Mouse (Mus musculus): ENCODE measurements around the gene Zfp217. TPM values are rescaled to one million over a fixed set of nuclear protein-coding genes. Genes with fewer than 3 reads are reported as not detected.

Zfp217 gene
- total RNA-seq, 2 experiments from 2014 or later, result 3.0 to 3.8 TPM

- H3K4me3 ChIP-seq, result no peak overlapping the region
Observed at GRCm38 (mm10) chr2:170126266-170126665, 21.6 kb downstream of the Zfp217 start.

GRCm38 (mm10) chr2:170122197-170122596 is 25.7 kb downstream of the Zfp217 start:
- TF ChIP-seq CTCF (conservative IDR thresholded peaks at IDR 0.05), result no peak
- DNase-seq (ENCODE audit: low spot score in 2 of 2), result no peak
- no peak overlapping the region for H3K4me3 ChIP-seq
- no peak overlapping the region for H3K27ac ChIP-seq

More at GRCm38 (mm10) chr2:170126266-170126665, 21.6 kb downstream of the Zfp217 start:
- TF ChIP-seq CTCF (conservative IDR thresholded peaks at IDR 0.05), result no peak
- DNase-seq (ENCODE audit: low spot score in 2 of 2), result no peak
- H3K27ac ChIP-seq, result no peak overlapping the region

- H3K4me3 ChIP-seq, result no peak overlapping the region
- TF ChIP-seq CTCF (conservative IDR thresholded peaks at IDR 0.05), result no peak
- no peak overlapping the region for H3K27ac ChIP-seq
- DNase-seq (ENCODE audit: low spot score in 2 of 2), result no peak
Observed at GRCm38 (mm10) chr2:170120139-170121027, 27.5 kb downstream of the Zfp217 start.

GRCm38 (mm10) chr2:170116704-170117281 is 31.1 kb downstream of the Zfp217 start:
- no peak overlapping the region for H3K4me3 ChIP-seq
- H3K27ac ChIP-seq, result peak overlapping the region; percentile 64
- TF ChIP-seq CTCF (conservative IDR thresholded peaks at IDR 0.05), result peak; percentile 91
- DNase-seq (ENCODE audit: low spot score in 2 of 2), result peak; percentile 83 to 86

GRCm38 (mm10) chr2:170110306-170110705 is 37.6 kb downstream of the Zfp217 start:
- no peak for TF ChIP-seq CTCF (conservative IDR thresholded peaks at IDR 0.05)
- Histone ChIP-seq H3K4me3 (no peak overlapping the region), H3K27ac (no peak overlapping the region)
- DNase-seq (ENCODE audit: low spot score in 2 of 2), result no peak

- no peak overlapping the region for H3K27ac ChIP-seq
- no peak for DNase-seq (ENCODE audit: low spot score in 2 of 2)
- no peak overlapping the region for H3K4me3 ChIP-seq
- no peak for TF ChIP-seq CTCF (conservative IDR thresholded peaks at IDR 0.05)
Observed at GRCm38 (mm10) chr2:170109528-170109927, 38.4 kb downstream of the Zfp217 start.

- TF ChIP-seq CTCF (conservative IDR thresholded peaks at IDR 0.05), result no peak
- no peak for DNase-seq (ENCODE audit: low spot score in 2 of 2)
- no peak overlapping the region for H3K27ac ChIP-seq
- H3K4me3 ChIP-seq, result no peak overlapping the region
Observed at GRCm38 (mm10) chr2:170107791-170108190, 40.1 kb downstream of the Zfp217 start.

GRCm38 (mm10) chr2:170106000-170106399 is 41.9 kb downstream of the Zfp217 start:
- TF ChIP-seq CTCF (conservative IDR thresholded peaks at IDR 0.05), result no peak
- H3K27ac ChIP-seq, result no peak overlapping the region
- H3K4me3 ChIP-seq, result no peak overlapping the region
- no peak for DNase-seq (ENCODE audit: low spot score in 2 of 2)

GRCm38 (mm10) chr2:170104396-170104795 is 43.5 kb downstream of the Zfp217 start:
- DNase-seq (ENCODE audit: low spot score in 2 of 2), result no peak

GRCm38 (mm10) chr2:170103852-170104251 is 44.1 kb downstream of the Zfp217 start:
- no peak overlapping the region for H3K27ac ChIP-seq
- TF ChIP-seq CTCF (conservative IDR thresholded peaks at IDR 0.05), result peak; percentile 89
- no peak overlapping the region for H3K4me3 ChIP-seq
- peak; percentile 43 to 63 for DNase-seq (ENCODE audit: low spot score in 2 of 2)

More at GRCm38 (mm10) chr2:170104396-170104795, 43.5 kb downstream of the Zfp217 start:
- TF ChIP-seq CTCF (conservative IDR thresholded peaks at IDR 0.05), result no peak
- Histone ChIP-seq H3K4me3 (no peak overlapping the region), H3K27ac (no peak overlapping the region)

- Histone ChIP-seq H3K4me3 (no peak overlapping the region), H3K27ac (no peak overlapping the region)
- no peak for DNase-seq (ENCODE audit: low spot score in 2 of 2)
- no peak for TF ChIP-seq CTCF (conservative IDR thresholded peaks at IDR 0.05)
Observed at GRCm38 (mm10) chr2:170103341-170103740, 44.6 kb downstream of the Zfp217 start.

- TF ChIP-seq CTCF (conservative IDR thresholded peaks at IDR 0.05), result peak; percentile 34
- no peak overlapping the region for H3K4me3 ChIP-seq
- H3K27ac ChIP-seq, result no peak overlapping the region
- DNase-seq (ENCODE audit: low spot score in 2 of 2), result no peak
Observed at GRCm38 (mm10) chr2:170101932-170102331, 46.0 kb downstream of the Zfp217 start.

- no peak overlapping the region for H3K4me3 ChIP-seq
- H3K27ac ChIP-seq, result no peak overlapping the region
- peak; percentile 94 for TF ChIP-seq CTCF (conservative IDR thresholded peaks at IDR 0.05)
- DNase-seq (ENCODE audit: low spot score in 2 of 2), result peak; percentile 84 to 95
Observed at GRCm38 (mm10) chr2:170101132-170101531, 46.8 kb downstream of the Zfp217 start.
